Mouse (Mus musculus) kidney, embryonic 16.5 days (tissue): ENCODE measurements around the gene B3galt4. TPM values are rescaled to one million over a fixed set of nuclear protein-coding genes. Genes with fewer than 3 reads are reported as not detected.
"Not testable (repeated sequence)": the region's sequence is repeated elsewhere in the genome, so short reads cannot be mapped to it uniquely, and the experiment has no call there.

Experiments
- ATAC-seq: fragments of 200-750 bp; cut with Nextera tagmentation; 2 replicates; pipeline ENCODE4 v1.8.0; 2017; ENCODE audit warnings: moderate TSS enrichment; ENCODE audit not compliant: low FRiP score, low TSS enrichment
- H3K27ac ChIP-seq: fragments of 300-500 bp; sonication (generic); 2 replicates; pipeline ENCODE4 v1.5.1; 2014; ENCODE audit warnings: low read length
- H3K27me3 ChIP-seq: fragments of 300-500 bp; sonication (generic); 2 replicates; pipeline ENCODE4 v1.6.1; 2014; ENCODE audit warnings: low read length, control low read depth, mixed read lengths; ENCODE audit not compliant: insufficient read depth
- H3K36me3 ChIP-seq: fragments of 300-500 bp; sonication (generic); 2 replicates; pipeline ENCODE4 v1.6.1; 2014; ENCODE audit warnings: low read length, control low read depth, mixed read lengths; ENCODE audit not compliant: insufficient read depth
- H3K4me1 ChIP-seq: fragments of 300-500 bp; sonication (generic); 2 replicates; pipeline ENCODE4 v1.6.1; 2014; ENCODE audit warnings: low read length, control low read depth, mixed read lengths; ENCODE audit not compliant: insufficient read depth
- H3K4me2 ChIP-seq: fragments of 300-500 bp; sonication (generic); replicated peaks from 2 replicates; pipeline ENCODE4 v1.6.1; 2014; ENCODE audit warnings: low read depth, low read length
- H3K4me3 ChIP-seq: fragments of 300-500 bp; sonication (generic); 2 replicates; pipeline ENCODE4 v1.5.1; 2014; ENCODE audit warnings: mild to moderate bottlenecking, low read length
- H3K9ac ChIP-seq: fragments of 300-500 bp; sonication (generic); replicated peaks from 2 replicates; pipeline ENCODE4 v1.6.1; 2014; ENCODE audit warnings: low read length
- H3K9me3 ChIP-seq: fragments of 300-500 bp; sonication (generic); 2 replicates; pipeline ENCODE4 v1.6.1; 2016; ENCODE audit warnings: low read length, control low read depth
- WGBS: fragments of 180-500 bp; shearing (Covaris S2); extraction: QIAGEN DNeasy Blood & Tissue Kit; methylation state at CpG from one replicate; pipeline ENCODE4 v1.1.7; 2014; 5-methylcytosine and 5-hydroxymethylcytosine counted together
- polyA plus RNA-seq: library from polyadenylated mRNA; unstranded; fragments of >200 nt; fragmentation: Nextera tagmentation; extraction: Ambion mirVana; gene quantifications from 2 replicates; pipeline ENCODE4 v1.2.1, GENCODE M21; 2015

Gene B3galt4
- polyA plus RNA-seq, 1 experiment from 2014 or later, result 6.9 TPM

- Histone ChIP-seq H3K4me1 (peaks cover 14% of the 10 kb centered on the region), H3K27me3 (peaks cover 23% of the 10 kb centered on the region), H3K4me2 (peak overlapping the region; percentile 56)
- H3K4me3 ChIP-seq, ATAC-seq, H3K9ac ChIP-seq, H3K36me3 ChIP-seq, H3K9me3 ChIP-seq, H3K27ac ChIP-seq: not testable (repeated sequence)
- WGBS, result 12% methylated on average over 8 of the region's 8 CpGs
Observed at GRCm38 (mm10) chr17:33982136-33982535, 30.8 kb upstream of the B3galt4 start.

GRCm38 (mm10) chr17:33981192-33981909, 30.1 kb upstream of the B3galt4 start:
- Histone ChIP-seq H3K9ac (peak overlapping the region; percentile 53), H3K27ac (peak overlapping the region; percentile 77), H3K4me3 (peak overlapping the region; percentile 49), H3K4me2 (peak overlapping the region; percentile 56), H3K27me3 (peaks cover 28% of the 10 kb centered on the region), H3K4me1 (peaks cover 14% of the 10 kb centered on the region)
- peak; percentile 90 for ATAC-seq
- H3K9me3 ChIP-seq, H3K36me3 ChIP-seq: not testable (repeated sequence)
- WGBS, result under 1% methylated on average over 27 of the region's 27 CpGs

DNA sequence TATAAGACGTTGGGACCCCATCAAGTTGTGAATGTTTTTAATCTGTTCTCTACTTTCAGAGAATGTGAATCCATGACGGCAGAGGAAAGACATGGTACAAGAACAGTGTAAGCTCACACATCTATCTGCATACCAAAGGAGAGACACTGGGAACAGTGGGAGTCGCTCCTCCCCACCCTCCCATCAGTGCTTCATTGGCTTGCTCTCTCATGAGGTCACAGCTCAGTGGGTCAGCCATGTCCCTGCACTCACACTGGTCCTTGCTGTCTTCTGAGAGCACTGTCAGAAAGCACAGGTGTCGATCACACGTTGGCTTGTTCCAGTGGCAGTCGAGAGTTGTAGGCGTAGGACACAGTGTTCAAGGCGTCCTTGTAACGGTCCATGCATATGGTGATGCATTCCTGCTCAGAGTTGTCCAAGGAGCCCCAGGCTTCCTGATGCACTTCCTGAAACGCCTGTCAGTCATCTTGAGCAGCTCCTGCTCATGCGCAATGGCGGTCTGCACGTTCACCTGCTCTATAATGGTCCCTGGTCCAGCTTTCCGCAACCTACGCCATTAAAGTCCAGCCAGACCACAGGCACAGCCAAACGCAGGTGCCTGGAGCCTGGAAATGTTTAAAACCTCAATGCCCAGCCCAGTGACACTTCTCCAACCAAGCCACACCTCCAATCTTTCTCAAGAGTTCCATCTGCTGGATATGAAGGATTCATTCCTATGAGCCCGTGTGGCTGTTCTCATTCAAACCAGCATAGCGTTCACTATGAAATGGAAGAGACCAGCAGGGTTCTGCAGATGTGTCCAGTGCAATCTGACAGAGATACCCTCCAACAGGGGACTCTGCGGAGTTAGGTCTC, 29.1 kb upstream of the B3galt4 start:
- Histone ChIP-seq H3K27me3 (peaks cover 28% of the 10 kb centered on the region), H3K36me3 (no peaks in the 10 kb centered on the region), H3K27ac (no peak overlapping the region), H3K9me3 (no peaks in the 10 kb centered on the region), H3K4me2 (no peak overlapping the region), H3K9ac (no peak overlapping the region), H3K4me3 (no peak overlapping the region), H3K4me1 (peaks cover 14% of the 10 kb centered on the region)
- ATAC-seq, result no peak
- 70% methylated on average over 19 of the region's 19 CpGs for WGBS

- no peak overlapping the region for H3K4me3 ChIP-seq
- H3K4me1 ChIP-seq, result peaks cover 14% of the 10 kb centered on the region
- peaks cover 28% of the 10 kb centered on the region for H3K27me3 ChIP-seq
- H3K27ac ChIP-seq, result no peak overlapping the region
- no peaks in the 10 kb centered on the region for H3K36me3 ChIP-seq
- no peaks in the 10 kb centered on the region for H3K9me3 ChIP-seq
- H3K9ac ChIP-seq, result no peak overlapping the region
- no peak for ATAC-seq
- 51% methylated on average over 6 of the region's 6 CpGs for WGBS
- H3K4me2 ChIP-seq, result no peak overlapping the region
Observed at GRCm38 (mm10) chr17:33979512-33980050, 28.3 kb upstream of the B3galt4 start.

- H3K9ac ChIP-seq, result peak overlapping the region; percentile 43
- peak overlapping the region; percentile 43 for H3K4me3 ChIP-seq
- H3K9me3 ChIP-seq, result no peaks in the 10 kb centered on the region
- no peak overlapping the region for H3K27ac ChIP-seq
- no peaks in the 10 kb centered on the region for H3K36me3 ChIP-seq
- peak overlapping the region; percentile 66 for H3K4me2 ChIP-seq
- H3K27me3 ChIP-seq, result peaks cover 28% of the 10 kb centered on the region
- peaks cover 14% of the 10 kb centered on the region for H3K4me1 ChIP-seq
- ATAC-seq, result peak; percentile 82
- WGBS, result under 1% methylated on average over 17 of the region's 17 CpGs
Observed at GRCm38 (mm10) chr17:33978631-33979031, 27.3 kb upstream of the B3galt4 start.

GRCm38 (mm10) chr17:33977861-33978557, 26.7 kb upstream of the B3galt4 start:
- H3K9me3 ChIP-seq, result no peaks in the 10 kb centered on the region
- peaks cover 31% of the 10 kb centered on the region for H3K27me3 ChIP-seq
- peak overlapping the region; percentile 43 for H3K4me3 ChIP-seq
- no peak for ATAC-seq
- no peak overlapping the region for H3K27ac ChIP-seq
- H3K36me3 ChIP-seq, result no peaks in the 10 kb centered on the region
- peaks cover 14% of the 10 kb centered on the region for H3K4me1 ChIP-seq
- peak overlapping the region; percentile 43 for H3K9ac ChIP-seq
- WGBS, result under 1% methylated on average over 57 of the region's 57 CpGs
- peak overlapping the region; percentile 66 for H3K4me2 ChIP-seq

DNA sequence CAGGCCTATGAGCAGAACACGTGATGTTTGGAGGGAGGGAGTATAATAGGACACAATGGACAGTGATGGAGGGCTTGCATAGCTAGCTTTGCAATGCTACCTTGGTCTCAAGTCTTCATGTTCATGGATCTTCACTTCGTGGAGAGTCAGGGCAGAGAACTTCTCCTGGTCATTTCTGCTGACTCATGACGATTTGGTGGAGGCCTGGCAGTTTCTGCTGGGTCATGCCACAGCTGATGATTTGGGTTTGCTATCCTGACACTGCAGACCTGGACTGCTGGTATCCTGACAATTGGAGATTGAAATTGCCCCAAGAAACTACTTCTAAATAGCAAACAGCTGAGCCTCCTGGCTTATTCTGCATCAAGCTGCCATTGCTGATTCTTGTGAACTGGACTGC, 22.3 kb upstream of the B3galt4 start:
- ATAC-seq, result no peak
- 66% methylated on average over 3 of the region's 3 CpGs for WGBS

DNA sequence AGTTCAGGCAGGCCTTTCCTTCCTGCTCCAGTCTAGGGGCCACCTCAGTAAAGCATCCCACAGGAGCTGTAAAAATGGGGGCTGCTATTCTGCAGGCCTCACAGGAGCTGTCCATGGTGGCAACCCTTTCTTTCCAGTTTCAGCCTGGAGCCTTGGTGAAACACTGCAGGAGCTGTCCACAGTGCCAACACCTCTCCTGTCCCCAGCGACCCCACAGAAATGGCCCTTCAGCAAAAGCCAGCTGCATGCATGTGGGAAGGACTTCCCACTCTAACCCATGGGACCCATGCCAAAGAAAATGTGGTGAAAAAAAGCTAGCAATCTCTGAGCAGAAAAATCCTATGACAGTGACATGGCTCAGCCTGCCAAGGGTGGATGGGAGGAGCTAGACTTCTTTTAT, 21.4 kb upstream of the B3galt4 start:
- peaks cover 13% of the 10 kb centered on the region for H3K27me3 ChIP-seq
- no peaks in the 10 kb centered on the region; the same call in 1 of the 2 replicates for H3K9me3 ChIP-seq
- no peak overlapping the region for H3K4me2 ChIP-seq
- no peak overlapping the region for H3K27ac ChIP-seq
- WGBS, result 4% methylated on average over 1 of the region's 1 CpGs
- 0 out of 2 replicates have a peak, but pooled peaks have one; percentile 13 for ATAC-seq
- no peak overlapping the region for H3K9ac ChIP-seq
- no peaks in the 10 kb centered on the region for H3K36me3 ChIP-seq
- H3K4me3 ChIP-seq, result no peak overlapping the region
- H3K4me1 ChIP-seq, result no peaks in the 10 kb centered on the region

More for the DNA sequence above, 22.3 kb upstream of the B3galt4 start:
- Histone ChIP-seq H3K9me3 (no peaks in the 10 kb centered on the region; the same call in 1 of the 2 replicates), H3K9ac (no peak overlapping the region), H3K36me3 (no peaks in the 10 kb centered on the region), H3K4me1 (peaks cover 9% of the 10 kb centered on the region), H3K4me3 (no peak overlapping the region), H3K27me3 (peaks cover 21% of the 10 kb centered on the region), H3K27ac (no peak overlapping the region), H3K4me2 (no peak overlapping the region)

GRCm38 (mm10) chr17:33969394-33969793, 18.1 kb upstream of the B3galt4 start:
- Histone ChIP-seq H3K27ac (no peak overlapping the region), H3K9me3 (no peaks in the 10 kb centered on the region; the same call in 1 of the 2 replicates), H3K4me3 (no peak overlapping the region), H3K36me3 (peaks cover 5% of the 10 kb centered on the region), H3K4me2 (no peak overlapping the region), H3K4me1 (no peaks in the 10 kb centered on the region), H3K9ac (no peak overlapping the region), H3K27me3 (peaks cover 4% of the 10 kb centered on the region; the same call in 1 of the 2 replicates)
- 75% methylated on average over 4 of the region's 4 CpGs for WGBS
- ATAC-seq, result no peak
